Mouse (Mus musculus) brown adipose tissue, adult 24 weeks (tissue): ENCODE measurements around the gene Adgrd1. TPM values are rescaled to one million over a fixed set of nuclear protein-coding genes. Genes with fewer than 3 reads are reported as not detected.

Experiments used
- H3K27ac ChIP-seq: fragments of 200-500 bp; replicated peaks from 2 replicates; pipeline ENCODE4 v1.5.1; 2012; ENCODE audit warnings: low read depth, mild to moderate bottlenecking, low read length
- H3K4me1 ChIP-seq: fragments of 200-500 bp; 2 replicates; pipeline ENCODE4 v1.6.1; 2012; ENCODE audit warnings: low read length, mixed read lengths; ENCODE audit not compliant: control insufficient read depth, insufficient read depth, insufficient read length
- H3K4me3 ChIP-seq: fragments of 200-500 bp; 2 replicates; pipeline ENCODE4 v1.5.1; 2012; ENCODE audit warnings: low read depth, mild to moderate bottlenecking, low read length, moderate library complexity; ENCODE audit not compliant: insufficient read depth
- polyA plus RNA-seq: library from polyadenylated mRNA; stranded (reverse); fragments of >200 nt; gene quantifications from 2 replicates; pipeline ENCODE4 v1.2.4, GENCODE M21; 2012; ENCODE audit not compliant: missing spikeins, insufficient read depth, insufficient read length

The Adgrd1 gene
- polyA plus RNA-seq, 1 experiment = 6.1 TPM

DNA sequence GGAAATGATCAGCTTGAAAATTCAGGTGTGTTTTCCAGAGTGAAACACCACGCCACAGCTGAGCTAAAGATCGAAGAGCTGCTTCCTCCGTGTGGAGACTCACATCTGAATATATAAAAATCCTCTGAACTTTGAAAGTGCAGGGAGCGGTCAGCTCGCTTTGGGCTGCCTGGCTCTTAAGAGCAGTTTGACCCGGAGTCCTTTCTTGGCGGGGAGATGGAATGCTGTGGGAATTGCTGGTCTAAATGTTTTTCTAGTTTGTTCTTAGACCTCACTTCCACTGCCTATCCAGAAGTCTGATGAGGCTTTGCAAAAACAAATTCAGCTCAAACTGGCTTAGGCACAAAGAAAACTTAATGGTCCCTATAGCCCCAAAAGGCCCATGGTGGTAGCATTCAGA, 90.4 kb downstream of the Adgrd1 start:
- H3K27ac ChIP-seq = no peak overlapping the region

GRCm38 (mm10) chr5:129189071-129189470, 92.5 kb downstream of the Adgrd1 start:
- Histone ChIP-seq H3K27ac (no peak overlapping the region), H3K4me3 (no peak overlapping the region), H3K4me1 (no peaks in the 10 kb centered on the region)

More for the DNA sequence above, 90.4 kb downstream of the Adgrd1 start:
- H3K4me3 ChIP-seq = no peak overlapping the region
- no peaks in the 10 kb centered on the region for H3K4me1 ChIP-seq

DNA sequence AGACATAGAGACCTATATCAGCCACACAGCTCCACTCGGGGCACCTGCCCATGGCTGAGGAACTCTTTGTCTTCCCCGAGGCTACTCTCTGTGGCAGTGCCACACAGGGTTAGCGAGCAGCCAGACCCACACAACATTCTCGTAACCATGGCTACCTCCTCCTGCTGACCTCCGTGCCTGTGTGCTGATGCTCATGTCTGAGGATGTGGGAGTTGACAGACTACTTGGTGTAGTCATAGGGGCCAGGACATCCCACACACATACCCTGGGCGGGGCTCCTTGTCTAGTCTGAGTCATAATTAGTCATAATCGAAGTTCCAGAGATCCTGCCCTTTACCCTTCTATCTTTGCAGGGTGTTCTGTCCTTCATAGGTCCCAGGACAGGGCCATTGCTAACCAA, 93.5 kb downstream of the Adgrd1 start:
- Histone ChIP-seq H3K27ac (no peak overlapping the region), H3K4me3 (no peak overlapping the region), H3K4me1 (no peaks in the 10 kb centered on the region)

DNA sequence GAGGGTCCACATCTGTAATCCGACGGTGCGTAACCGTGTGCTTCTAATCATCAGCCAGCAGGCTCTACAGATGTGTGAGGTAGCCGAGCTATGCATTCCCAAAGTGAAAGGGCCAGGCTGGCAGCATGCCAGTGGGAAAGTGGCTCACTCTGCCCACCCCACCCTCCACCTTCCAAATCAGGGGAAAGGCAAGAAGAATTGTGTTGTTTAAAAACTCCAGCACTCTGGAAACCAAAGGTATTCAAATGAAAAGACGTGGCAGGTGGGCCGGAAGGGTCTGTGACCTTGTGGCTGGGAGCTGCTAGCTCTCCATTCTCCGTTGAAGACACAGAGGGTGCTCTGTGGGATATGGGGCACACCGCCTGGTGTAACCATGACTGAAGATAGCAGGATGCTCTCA, 100.0 kb downstream of the Adgrd1 start:
- no peaks in the 10 kb centered on the region for H3K4me1 ChIP-seq
- no peak overlapping the region for H3K4me3 ChIP-seq
- H3K27ac ChIP-seq = no peak overlapping the region

DNA sequence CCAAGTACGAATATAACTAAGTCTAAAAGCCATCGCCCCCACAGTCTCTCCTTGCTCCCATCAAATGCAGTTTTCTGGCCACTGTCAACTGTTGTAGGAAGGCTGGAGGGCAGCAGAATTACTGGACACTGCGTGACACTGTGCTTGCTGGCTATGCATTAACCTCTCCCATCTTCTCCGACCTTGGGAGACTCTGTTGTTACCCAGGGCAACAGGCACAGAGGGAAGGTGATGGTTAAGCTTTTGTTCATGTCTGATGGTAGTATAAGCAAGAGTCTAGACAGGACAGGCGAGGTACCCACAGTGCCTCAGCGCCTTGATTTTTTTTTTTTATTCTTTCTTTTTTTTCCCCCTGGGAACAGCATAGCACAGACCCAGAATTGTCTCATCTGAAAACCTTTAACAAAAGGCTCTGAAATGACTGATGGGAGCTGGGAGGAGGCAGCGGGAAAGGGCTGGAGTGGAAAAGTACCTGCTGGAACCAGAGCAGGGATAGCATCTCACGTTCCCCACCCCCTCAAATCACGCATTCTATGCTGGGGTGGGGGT, 100.5 kb downstream of the Adgrd1 start:
- Histone ChIP-seq H3K4me1 (no peaks in the 10 kb centered on the region), H3K4me3 (no peak overlapping the region), H3K27ac (no peak overlapping the region)

DNA sequence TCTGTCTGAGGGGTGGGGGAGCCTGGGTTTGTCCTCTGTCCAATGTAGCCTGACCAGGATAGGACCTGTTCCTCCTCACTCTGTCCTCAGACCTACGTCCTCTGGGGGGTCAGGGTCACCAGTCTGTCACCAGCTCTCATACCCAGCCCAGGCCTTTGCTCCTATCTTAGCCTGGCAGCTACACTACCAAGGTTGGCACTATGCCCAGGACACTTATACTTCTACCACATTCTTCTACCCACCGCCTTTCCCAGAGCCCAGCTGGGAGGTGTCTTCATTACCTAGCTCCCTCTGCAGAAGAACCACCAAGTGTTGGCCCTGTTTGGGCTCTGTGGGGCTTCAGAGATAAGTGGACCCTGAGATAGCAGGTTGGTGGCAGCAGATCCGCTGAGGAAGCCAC, 103.6 kb downstream of the Adgrd1 start:
- H3K27ac ChIP-seq = no peak overlapping the region
- no peaks in the 10 kb centered on the region for H3K4me1 ChIP-seq
- H3K4me3 ChIP-seq = no peak overlapping the region

- Histone ChIP-seq H3K27ac (no peak overlapping the region), H3K4me3 (no peak overlapping the region), H3K4me1 (no peaks in the 10 kb centered on the region)
Observed at GRCm38 (mm10) chr5:129208279-129208678, 111.7 kb downstream of the Adgrd1 start.

DNA sequence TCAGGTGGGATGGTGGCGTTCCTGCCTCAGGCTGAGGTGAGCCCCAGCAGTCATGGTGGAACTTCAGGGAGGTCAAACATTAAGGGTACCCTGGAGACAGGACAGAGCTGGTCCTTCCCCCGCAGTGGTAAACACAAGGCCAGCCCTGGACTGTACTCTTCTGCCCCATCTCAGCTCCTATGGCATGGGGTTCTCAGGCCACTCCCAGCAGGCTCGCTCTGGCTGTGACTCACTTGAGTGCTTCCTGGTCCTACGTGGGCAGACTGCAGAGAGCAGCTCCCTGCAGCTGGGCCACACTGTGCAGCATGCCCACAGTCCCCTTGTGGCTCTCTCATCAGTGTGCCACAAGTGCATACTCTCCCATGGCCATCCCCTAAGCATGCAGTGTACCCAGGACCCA, 112.3 kb downstream of the Adgrd1 start:
- Histone ChIP-seq H3K4me1 (no peaks in the 10 kb centered on the region), H3K27ac (no peak overlapping the region), H3K4me3 (no peak overlapping the region)

GRCm38 (mm10) chr5:129211385-129212031, 115.0 kb downstream of the Adgrd1 start:
- Histone ChIP-seq H3K27ac (no peak overlapping the region), H3K4me1 (no peaks in the 10 kb centered on the region), H3K4me3 (no peak overlapping the region)

DNA sequence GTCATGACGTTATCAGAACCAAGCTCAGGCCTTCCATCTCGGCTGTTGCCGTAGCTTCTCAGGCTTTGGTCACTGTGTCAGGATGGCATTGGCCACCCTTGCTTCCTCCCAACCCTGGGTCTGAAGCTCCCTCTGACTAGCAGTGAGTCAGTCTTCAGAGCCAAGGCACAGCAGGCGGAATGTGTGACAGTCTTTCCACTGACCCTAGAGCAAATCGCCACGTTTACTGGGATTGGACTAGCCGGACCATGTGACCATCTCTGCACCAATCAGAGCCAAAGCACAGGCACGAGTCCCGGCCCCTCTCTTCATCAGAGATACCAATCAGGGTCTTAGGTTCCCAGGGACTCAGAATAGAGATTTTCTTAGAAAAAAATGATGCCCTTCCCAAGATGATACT, 117.5 kb downstream of the Adgrd1 start:
- Histone ChIP-seq H3K4me1 (no peaks in the 10 kb centered on the region), H3K4me3 (no peak overlapping the region), H3K27ac (no peak overlapping the region)

GRCm38 (mm10) chr5:129216001-129216400, 119.5 kb downstream of the Adgrd1 start:
- Histone ChIP-seq H3K4me3 (no peak overlapping the region), H3K27ac (no peak overlapping the region), H3K4me1 (no peaks in the 10 kb centered on the region)

- H3K4me1 ChIP-seq = no peaks in the 10 kb centered on the region
- no peak overlapping the region for H3K4me3 ChIP-seq
- no peak overlapping the region for H3K27ac ChIP-seq
Observed at GRCm38 (mm10) chr5:129217481-129218221, 121.1 kb downstream of the Adgrd1 start.

- no peaks in the 10 kb centered on the region for H3K4me1 ChIP-seq
- no peak overlapping the region for H3K4me3 ChIP-seq
Observed at GRCm38 (mm10) chr5:129218222-129218505, 121.6 kb downstream of the Adgrd1 start.

GRCm38 (mm10) chr5:129218537-129218981, 122.0 kb downstream of the Adgrd1 start:
- no peaks in the 10 kb centered on the region for H3K4me1 ChIP-seq
- H3K4me3 ChIP-seq = no peak overlapping the region
- no peak overlapping the region for H3K27ac ChIP-seq

More at GRCm38 (mm10) chr5:129218222-129218505, 121.6 kb downstream of the Adgrd1 start:
- H3K27ac ChIP-seq = no peak overlapping the region

- H3K4me3 ChIP-seq = no peak overlapping the region
- H3K27ac ChIP-seq = no peak overlapping the region
Observed at GRCm38 (mm10) chr5:129219178-129219760, 122.7 kb downstream of the Adgrd1 start.

More at GRCm38 (mm10) chr5:129219178-129219760, 122.7 kb downstream of the Adgrd1 start:
- no peaks in the 10 kb centered on the region for H3K4me1 ChIP-seq
